Mouse (Mus musculus): ENCODE measurements around the gene Gm13279. TPM values are rescaled to one million over a fixed set of nuclear protein-coding genes. Genes with fewer than 3 reads are reported as not detected.
"Not testable (repeated sequence)": the region's sequence is repeated elsewhere in the genome, so short reads cannot be mapped to it uniquely, and the experiment has no call there.

The Gm13279 gene
- polyA plus RNA-seq, 1 experiment from 2014 or later = not detected

DNA sequence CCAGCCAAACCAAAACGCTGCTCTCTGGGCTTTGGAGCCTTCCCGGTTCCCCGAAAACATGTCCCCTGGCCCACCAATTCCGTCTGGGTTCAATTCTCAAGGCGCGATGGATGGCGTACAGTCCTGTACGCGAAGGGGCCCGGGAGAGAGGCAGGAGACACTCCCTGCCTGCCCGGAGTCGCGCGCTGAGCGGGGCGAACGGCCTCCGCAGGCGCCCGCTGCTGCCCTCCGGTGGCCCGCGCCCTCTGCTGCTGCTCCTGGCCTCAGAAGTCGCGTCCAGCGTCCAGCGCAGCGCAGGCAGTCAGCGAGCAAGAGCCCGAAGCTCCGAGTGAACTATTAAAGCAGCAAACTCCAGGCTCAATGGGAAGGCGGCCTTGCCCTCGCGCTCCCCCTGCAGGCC lies 8.6 kb downstream of the Gm13279 start:
- not testable (repeated sequence) for H3K4me1 ChIP-seq (ENCODE audit: insufficient read depth); ATAC-seq; H3K9me3 ChIP-seq (ENCODE audit: low read length); H3K9ac ChIP-seq (replicated peaks); H3K4me2 ChIP-seq (ENCODE audit: low read depth, low read length); DNase-seq; H3K27me3 ChIP-seq (ENCODE audit: insufficient read depth, low read length); H3K4me3 ChIP-seq (ENCODE audit: low read depth, low read length); H3K36me3 ChIP-seq (replicated peaks; ENCODE audit: insufficient read depth, low read length); H3K27ac ChIP-seq (ENCODE audit: low read depth)
- WGBS (ENCODE audit: insufficient replicate concordance) = no CpG with 5 or more reads among the region's 34 CpGs
- peak; percentile 41 for TF ChIP-seq CTCF (IDR thresholded peaks at IDR 0.05; ENCODE audit: low read depth)

- no peak for TF ChIP-seq CTCF (IDR thresholded peaks at IDR 0.05; ENCODE audit: low read depth)
- TF ChIP-seq EP300 (IDR thresholded peaks at IDR 0.05; ENCODE audit: low read depth) = no peak
- no peaks in the 10 kb centered on the region for H3K27me3 ChIP-seq (ENCODE audit: insufficient read depth, low read length)
- H3K4me3 ChIP-seq (ENCODE audit: low read depth, low read length) = no peak within 1 kb of the TSS
- H3K27ac ChIP-seq (ENCODE audit: low read depth) = no peak within 1 kb of the TSS
- H3K36me3 ChIP-seq (replicated peaks; ENCODE audit: insufficient read depth, low read length) = no peaks in the 10 kb centered on the region
- H3K4me1 ChIP-seq (ENCODE audit: insufficient read depth) = no peaks in the 10 kb centered on the region
- no peak within 1 kb of the TSS for H3K4me2 ChIP-seq (ENCODE audit: low read depth, low read length)
- no peak within 1 kb of the TSS for H3K9ac ChIP-seq (replicated peaks)
- H3K9me3 ChIP-seq (ENCODE audit: low read length) = no peaks in the 10 kb centered on the region
- ATAC-seq (no peak), DNase-seq (no peak)
- 53% methylated on average over 3 of the region's 3 CpGs for WGBS (ENCODE audit: insufficient replicate concordance)
Measured at GRCm38 (mm10) chr4:88815928-88816327, 18.7 kb downstream of the Gm13279 start, which contains the start of gene Ifna7. Gene Ifna7, plus strand, starts transcription at chr4:88816228.

GRCm38 (mm10) chr4:88819659-88820058 lies 22.5 kb downstream of the Gm13279 start, which contains the start of gene Ifna11:
Gene Ifna11, plus strand, starts transcription at chr4:88819959.
- Histone ChIP-seq H3K4me1 (ENCODE audit: insufficient read depth) (no peaks in the 10 kb centered on the region), H3K27me3 (ENCODE audit: insufficient read depth, low read length) (no peaks in the 10 kb centered on the region), H3K9me3 (ENCODE audit: low read length) (no peaks in the 10 kb centered on the region), H3K4me3 (ENCODE audit: low read depth, low read length) (no peak within 1 kb of the TSS), H3K9ac (replicated peaks) (no peak within 1 kb of the TSS), H3K27ac (ENCODE audit: low read depth) (no peak within 1 kb of the TSS), H3K4me2 (ENCODE audit: low read depth, low read length) (no peak within 1 kb of the TSS), H3K36me3 (replicated peaks; ENCODE audit: insufficient read depth, low read length) (no peaks in the 10 kb centered on the region)
- ATAC-seq (no peak), DNase-seq (no peak)
- TF ChIP-seq CTCF (IDR thresholded peaks at IDR 0.05; ENCODE audit: low read depth) (no peak), EP300 (IDR thresholded peaks at IDR 0.05; ENCODE audit: low read depth) (no peak)
- 60% methylated on average over 1 of the region's 1 CpGs for WGBS (ENCODE audit: insufficient replicate concordance)

DNA sequence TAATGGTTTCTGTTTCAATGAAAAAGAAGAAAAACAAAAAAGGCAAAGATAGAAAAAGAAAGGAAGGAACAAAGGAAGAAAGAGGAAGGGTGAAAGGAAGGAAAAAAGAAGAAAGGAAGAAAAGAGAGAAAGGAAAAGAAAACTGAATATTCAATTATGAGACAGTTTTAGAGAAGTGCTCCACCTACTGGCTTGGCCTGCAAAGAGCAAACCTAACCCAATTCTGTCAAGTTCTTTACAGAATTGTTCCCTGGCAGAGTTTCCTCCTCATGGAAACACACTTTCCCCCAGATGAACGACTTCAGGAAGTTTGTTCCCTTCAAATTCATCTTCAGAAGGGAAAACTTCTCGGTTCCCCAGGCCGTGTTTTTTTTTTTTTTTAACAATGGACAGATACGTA lies 25.8 kb downstream of the Gm13279 start:
- no peaks in the 10 kb centered on the region for H3K36me3 ChIP-seq (replicated peaks; ENCODE audit: insufficient read depth, low read length)
- H3K4me1 ChIP-seq (ENCODE audit: insufficient read depth) = no peaks in the 10 kb centered on the region
- 23% methylated on average over 4 of the region's 4 CpGs for WGBS (ENCODE audit: insufficient replicate concordance)
- no peak overlapping the region for H3K27ac ChIP-seq (ENCODE audit: low read depth)
- ATAC-seq = no peak
- no peak overlapping the region for H3K9ac ChIP-seq (replicated peaks)
- H3K4me2 ChIP-seq (ENCODE audit: low read depth, low read length) = no peak overlapping the region
- no peaks in the 10 kb centered on the region for H3K27me3 ChIP-seq (ENCODE audit: insufficient read depth, low read length)
- TF ChIP-seq CTCF (IDR thresholded peaks at IDR 0.05; ENCODE audit: low read depth) (peak; percentile 53), EP300 (IDR thresholded peaks at IDR 0.05; ENCODE audit: low read depth) (no peak)
- no peak for DNase-seq
- no peaks in the 10 kb centered on the region for H3K9me3 ChIP-seq (ENCODE audit: low read length)
- H3K4me3 ChIP-seq (ENCODE audit: low read depth, low read length) = no peak overlapping the region

DNA sequence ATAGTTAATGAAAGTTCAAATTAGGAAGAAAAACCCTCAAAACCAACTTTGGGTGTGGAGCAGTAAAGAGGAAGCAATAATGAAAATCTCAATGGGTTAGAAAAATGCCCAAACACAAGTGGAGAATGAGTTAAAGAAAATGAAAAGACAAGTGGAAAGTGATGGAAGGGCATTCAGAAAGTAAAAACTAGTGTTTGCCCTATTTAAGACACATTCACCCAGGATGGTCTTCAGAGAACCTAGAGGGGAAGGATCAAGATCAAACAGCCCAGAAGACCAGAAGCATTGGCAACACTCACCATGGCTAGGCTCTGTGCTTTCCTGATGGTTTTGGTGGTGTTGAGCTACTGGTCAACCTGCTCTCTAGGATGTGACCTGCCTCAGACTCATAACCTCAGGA lies 29.9 kb downstream of the Gm13279 start, which contains the start of gene Ifna6:
TSS of gene Ifna6 (plus strand) at position 301 of the 400 bp plus-strand sequence.
- not testable (repeated sequence) for H3K4me2 ChIP-seq (ENCODE audit: low read depth, low read length); H3K36me3 ChIP-seq (replicated peaks; ENCODE audit: insufficient read depth, low read length); DNase-seq; H3K4me3 ChIP-seq (ENCODE audit: low read depth, low read length); H3K9me3 ChIP-seq (ENCODE audit: low read length); H3K9ac ChIP-seq (replicated peaks); ATAC-seq; H3K27ac ChIP-seq (ENCODE audit: low read depth); H3K27me3 ChIP-seq (ENCODE audit: insufficient read depth, low read length); H3K4me1 ChIP-seq (ENCODE audit: insufficient read depth)

DNA sequence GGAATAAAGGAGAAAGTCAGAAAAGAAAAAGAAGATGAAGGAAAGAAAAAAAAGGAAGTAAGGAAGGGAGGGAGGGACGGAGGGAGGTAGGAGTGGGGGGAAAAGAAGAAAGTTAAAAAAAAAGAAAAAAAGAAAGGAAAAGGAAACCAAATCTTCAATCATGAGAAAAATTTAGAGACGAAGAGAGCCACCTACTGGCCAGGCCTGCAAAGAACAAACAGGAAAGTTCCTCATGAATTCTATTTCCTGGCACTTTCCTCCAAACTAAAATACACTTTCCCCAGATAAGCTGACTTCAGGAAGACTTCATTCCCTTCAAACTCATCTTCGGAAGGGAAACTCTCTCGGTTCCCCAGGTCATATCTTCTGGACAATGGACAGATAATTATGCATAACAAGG lies 33.3 kb downstream of the Gm13279 start:
- DNase-seq (no peak), ATAC-seq (no peak)
- TF ChIP-seq EP300 (IDR thresholded peaks at IDR 0.05; ENCODE audit: low read depth) (no peak), CTCF (IDR thresholded peaks at IDR 0.05; ENCODE audit: low read depth) (peak; percentile 44)
- Histone ChIP-seq H3K4me3 (ENCODE audit: low read depth, low read length) (no peak overlapping the region), H3K9ac (replicated peaks) (no peak overlapping the region), H3K9me3 (ENCODE audit: low read length) (no peaks in the 10 kb centered on the region), H3K27me3 (ENCODE audit: insufficient read depth, low read length) (no peaks in the 10 kb centered on the region), H3K36me3 (replicated peaks; ENCODE audit: insufficient read depth, low read length) (no peaks in the 10 kb centered on the region), H3K27ac (ENCODE audit: low read depth) (no peak overlapping the region), H3K4me1 (ENCODE audit: insufficient read depth) (no peaks in the 10 kb centered on the region), H3K4me2 (ENCODE audit: low read depth, low read length) (no peak overlapping the region)
- WGBS (ENCODE audit: insufficient replicate concordance) = 24% methylated on average over 4 of the region's 4 CpGs

- not testable (repeated sequence) for H3K4me3 ChIP-seq (ENCODE audit: low read depth, low read length); H3K36me3 ChIP-seq (replicated peaks; ENCODE audit: insufficient read depth, low read length); H3K27ac ChIP-seq (ENCODE audit: low read depth); H3K9ac ChIP-seq (replicated peaks); H3K9me3 ChIP-seq (ENCODE audit: low read length); H3K4me1 ChIP-seq (ENCODE audit: insufficient read depth); H3K27me3 ChIP-seq (ENCODE audit: insufficient read depth, low read length); ATAC-seq; H3K4me2 ChIP-seq (ENCODE audit: low read depth, low read length); DNase-seq
- WGBS (ENCODE audit: insufficient replicate concordance) = 75% methylated on average over 1 of the region's 1 CpGs
Measured at GRCm38 (mm10) chr4:88835225-88835624, 38.0 kb downstream of the Gm13279 start, which contains the start of gene Ifna5. Gene Ifna5, plus strand, starts transcription at chr4:88835525.
